Mouse (Mus musculus): ENCODE data around the gene Eif4g1. TPM values are rescaled to one million over a fixed set of nuclear protein-coding genes. Genes with fewer than 3 reads are reported as not detected.

The Eif4g1 gene
- total and polyA plus RNA-seq, 3 experiments, result 257 to 957 (median 325) TPM

DNA sequence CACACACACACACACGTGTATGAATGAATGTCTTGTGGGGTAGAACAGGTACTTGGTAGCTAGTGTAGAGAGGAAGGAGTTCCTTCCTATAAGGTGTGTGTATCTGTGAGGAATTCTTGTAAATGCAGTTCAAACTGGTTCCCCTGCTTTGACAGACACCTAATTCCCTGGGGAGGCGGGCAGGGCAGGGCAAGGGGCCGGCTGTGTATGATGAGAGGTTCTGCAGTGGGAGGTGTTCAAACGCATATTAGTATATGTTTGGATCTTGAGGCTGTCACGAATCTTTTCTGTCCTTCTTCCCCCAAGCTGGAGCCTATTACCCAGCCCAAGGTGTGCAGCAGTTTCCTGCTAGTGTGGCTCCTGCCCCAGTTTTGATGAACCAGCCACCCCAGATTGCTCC, 9.3 kb downstream of the Eif4g1 start:
- ATAC-seq (ENCODE audit: extremely low read depth, insufficient number of reproducible peaks, low FRiP score, poor library complexity, severe bottlenecking) (no peak), DNase-seq (ENCODE audit: low spot score) (no peak)
- Histone ChIP-seq H3K4me3 (ENCODE audit: low read depth, low read length) (peak overlapping the region; percentile 5; the same call in 1 of the 2 replicates), H3K4me1 (ENCODE audit: insufficient read depth, low read depth, low read length) (peaks cover 77% of the 10 kb centered on the region), H3K27me3 (ENCODE audit: insufficient read depth, low read length) (no peaks in the 10 kb centered on the region), H3K36me3 (replicated peaks) (peaks cover 89% of the 10 kb centered on the region), H3K9me3 (replicated peaks) (no peaks in the 10 kb centered on the region)
- TF ChIP-seq GATA1 (IDR thresholded peaks at IDR 0.05; ENCODE audit: borderline replicate concordance, low read length), result no peak
- TF ChIP-seq GATA2 (IDR thresholded peaks at IDR 0.05; ENCODE audit: borderline replicate concordance, low read depth, low read length), result no peak
- no peak for TF ChIP-seq POLR2AphosphoS5 (IDR thresholded peaks at IDR 0.05; ENCODE audit: insufficient replicate concordance, low read depth, low read length)
- no peak for TF ChIP-seq CTCF (IDR thresholded peaks at IDR 0.05; ENCODE audit: low read depth, low read length)
- TF ChIP-seq TAL1 (conservative IDR thresholded peaks at IDR 0.05; ENCODE audit: low read depth, low read length), result no peak

- ATAC-seq (ENCODE audit: extremely low read depth, insufficient number of reproducible peaks, low FRiP score, poor library complexity, severe bottlenecking) (no peak), DNase-seq (ENCODE audit: low spot score) (peak; percentile 83)
- Histone ChIP-seq H3K9me3 (replicated peaks) (no peaks in the 10 kb centered on the region), H3K4me3 (ENCODE audit: low read depth, low read length) (peak overlapping the region; percentile 27; the same call in 1 of the 2 replicates), H3K27me3 (ENCODE audit: insufficient read depth, low read length) (no peaks in the 10 kb centered on the region), H3K4me1 (ENCODE audit: insufficient read depth, low read depth, low read length) (peaks cover 77% of the 10 kb centered on the region), H3K36me3 (replicated peaks) (peaks cover 97% of the 10 kb centered on the region)
- no peak for TF ChIP-seq GATA1 (IDR thresholded peaks at IDR 0.05; ENCODE audit: borderline replicate concordance, low read length)
- no peak for TF ChIP-seq CTCF (IDR thresholded peaks at IDR 0.05; ENCODE audit: low read depth, low read length)
- no peak for TF ChIP-seq POLR2AphosphoS5 (IDR thresholded peaks at IDR 0.05; ENCODE audit: insufficient replicate concordance, low read depth, low read length)
- TF ChIP-seq TAL1 (conservative IDR thresholded peaks at IDR 0.05; ENCODE audit: low read depth, low read length), result no peak
- no peak for TF ChIP-seq GATA2 (IDR thresholded peaks at IDR 0.05; ENCODE audit: borderline replicate concordance, low read depth, low read length)
These were observed 10.0 kb downstream of the Eif4g1 start for GRCm38 (mm10) chr16:20677974-20678675.

GRCm38 (mm10) chr16:20690774-20691173, 22.7 kb downstream of the Eif4g1 start:
- H3K9me3 ChIP-seq (replicated peaks), result no peaks in the 10 kb centered on the region
- DNase-seq (ENCODE audit: low spot score) (no peak), ATAC-seq (ENCODE audit: extremely low read depth, insufficient number of reproducible peaks, low FRiP score, poor library complexity, severe bottlenecking) (no peak)
- peaks cover 80% of the 10 kb centered on the region for H3K36me3 ChIP-seq (replicated peaks)
- H3K4me1 ChIP-seq (ENCODE audit: insufficient read depth, low read depth, low read length), result peaks cover 93% of the 10 kb centered on the region
- H3K27me3 ChIP-seq (ENCODE audit: insufficient read depth, low read length), result no peaks in the 10 kb centered on the region
- no peak overlapping the region for H3K4me3 ChIP-seq (ENCODE audit: low read depth, low read length)
- TF ChIP-seq POLR2AphosphoS5 (IDR thresholded peaks at IDR 0.05; ENCODE audit: insufficient replicate concordance, low read depth, low read length), result no peak
- TF ChIP-seq CTCF (IDR thresholded peaks at IDR 0.05; ENCODE audit: low read depth, low read length), result no peak
- peak; percentile 67 for TF ChIP-seq TAL1 (conservative IDR thresholded peaks at IDR 0.05; ENCODE audit: low read depth, low read length)
- TF ChIP-seq GATA2 (IDR thresholded peaks at IDR 0.05; ENCODE audit: borderline replicate concordance, low read depth, low read length), result no peak
- TF ChIP-seq GATA1 (IDR thresholded peaks at IDR 0.05; ENCODE audit: borderline replicate concordance, low read length), result no peak

DNA sequence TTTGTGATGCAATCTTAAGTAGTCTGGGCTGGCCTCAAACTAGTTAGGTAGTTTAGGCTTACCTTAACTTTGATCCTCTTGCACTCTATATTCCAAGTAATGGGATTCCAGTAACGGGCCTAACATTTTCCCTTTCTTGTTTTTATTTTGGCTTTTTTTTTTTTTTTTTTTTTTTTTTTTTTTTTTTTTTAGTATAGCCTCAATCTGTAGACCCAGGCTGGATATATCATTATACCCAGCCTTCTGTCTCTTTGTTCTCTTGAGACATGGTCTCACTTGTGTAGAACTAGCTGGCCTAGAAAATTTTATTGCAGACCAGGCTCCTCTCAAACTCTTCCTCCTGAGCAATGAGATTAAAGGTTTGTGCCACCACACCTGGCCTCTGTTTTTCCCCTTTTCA, 23.5 kb downstream of the Eif4g1 start:
- DNase-seq (ENCODE audit: low spot score) (no peak), ATAC-seq (ENCODE audit: extremely low read depth, insufficient number of reproducible peaks, low FRiP score, poor library complexity, severe bottlenecking) (no peak)
- TF ChIP-seq CTCF (IDR thresholded peaks at IDR 0.05; ENCODE audit: low read depth, low read length) (no peak), POLR2AphosphoS5 (IDR thresholded peaks at IDR 0.05; ENCODE audit: insufficient replicate concordance, low read depth, low read length) (no peak)
- Histone ChIP-seq H3K36me3 (replicated peaks) (peaks cover 78% of the 10 kb centered on the region), H3K4me1 (ENCODE audit: insufficient read depth, low read depth, low read length) (peaks cover 89% of the 10 kb centered on the region), H3K9me3 (replicated peaks) (no peaks in the 10 kb centered on the region), H3K4me3 (ENCODE audit: low read depth, low read length) (no peak overlapping the region), H3K27me3 (ENCODE audit: insufficient read depth, low read length) (no peaks in the 10 kb centered on the region)

GRCm38 (mm10) chr16:20692241-20692965, 24.3 kb downstream of the Eif4g1 start:
- Histone ChIP-seq H3K27me3 (ENCODE audit: insufficient read depth, low read length) (no peaks in the 10 kb centered on the region), H3K4me3 (ENCODE audit: low read depth, low read length) (peak overlapping the region; percentile 57; the same call in 1 of the 2 replicates), H3K36me3 (replicated peaks) (peaks cover 70% of the 10 kb centered on the region), H3K4me1 (ENCODE audit: insufficient read depth, low read depth, low read length) (peaks cover 82% of the 10 kb centered on the region), H3K9me3 (replicated peaks) (no peaks in the 10 kb centered on the region)
- no peak for DNase-seq (ENCODE audit: low spot score)
- TF ChIP-seq TAL1 (conservative IDR thresholded peaks at IDR 0.05; ENCODE audit: low read depth, low read length), result no peak
- TF ChIP-seq GATA1 (IDR thresholded peaks at IDR 0.05; ENCODE audit: borderline replicate concordance, low read length), result no peak
- TF ChIP-seq CTCF (IDR thresholded peaks at IDR 0.05; ENCODE audit: low read depth, low read length), result no peak
- ATAC-seq (ENCODE audit: extremely low read depth, insufficient number of reproducible peaks, low FRiP score, poor library complexity, severe bottlenecking), result no peak

- TF ChIP-seq POLR2AphosphoS5 (IDR thresholded peaks at IDR 0.05; ENCODE audit: insufficient replicate concordance, low read depth, low read length), result peak; percentile 85
- TF ChIP-seq GATA2 (IDR thresholded peaks at IDR 0.05; ENCODE audit: borderline replicate concordance, low read depth, low read length), result no peak
- DNase-seq (ENCODE audit: low spot score) (peak; percentile 86), ATAC-seq (ENCODE audit: extremely low read depth, insufficient number of reproducible peaks, low FRiP score, poor library complexity, severe bottlenecking) (peak; percentile 93)
- Histone ChIP-seq H3K27me3 (ENCODE audit: insufficient read depth, low read length) (no peaks in the 10 kb centered on the region), H3K36me3 (replicated peaks) (peaks cover 65% of the 10 kb centered on the region), H3K9me3 (replicated peaks) (no peaks in the 10 kb centered on the region), H3K4me3 (ENCODE audit: low read depth, low read length) (peak within 1 kb of the TSS; percentile 79), H3K4me1 (ENCODE audit: insufficient read depth, low read depth, low read length) (peaks cover 76% of the 10 kb centered on the region)
These were observed 25.1 kb downstream of the Eif4g1 start, which contains the start of gene Fam131a for GRCm38 (mm10) chr16:20693111-20693701. Fam131a (plus strand) TSS chr16:20693241.
